Mouse (Mus musculus) gastrocnemius, postnatal 10 days (tissue): ENCODE measurements around the gene Scn10a. TPM values are rescaled to one million over a fixed set of nuclear protein-coding genes. Genes with fewer than 3 reads are reported as not detected.
A peak's percentile ranks its signal among the peaks of the same experiment; 100 is the strongest.

Source experiments
- DNase-seq: peaks from one replicate; pipeline ENCODE4 v3.0.0; 2021; ENCODE audit warnings: mixed read lengths
- total RNA-seq, 2 experiments: library from RNA; stranded (reverse); gene quantifications; 2 replicates each; pipeline ENCODE4 v1.2.3; 2021

The Scn10a gene
- total RNA-seq, 2 experiments from 2014 or later = not detected

GRCm38 (mm10) chr9:119574366-119574765, 144.8 kb downstream of the Scn10a start:
- no peak for DNase-seq

- no peak for DNase-seq
Measured at GRCm38 (mm10) chr9:119573009-119573408, 146.1 kb downstream of the Scn10a start.

- DNase-seq = no peak
Measured at GRCm38 (mm10) chr9:119571411-119571888, 147.7 kb downstream of the Scn10a start.

GRCm38 (mm10) chr9:119570652-119571051, 148.5 kb downstream of the Scn10a start:
- DNase-seq = no peak

- DNase-seq = no peak
Measured at GRCm38 (mm10) chr9:119568732-119569131, 150.4 kb downstream of the Scn10a start.

- no peak for DNase-seq
Measured at GRCm38 (mm10) chr9:119567800-119568199, 151.3 kb downstream of the Scn10a start.

- DNase-seq = no peak
Measured at GRCm38 (mm10) chr9:119566214-119566613, 152.9 kb downstream of the Scn10a start.

GRCm38 (mm10) chr9:119564803-119565202, 154.3 kb downstream of the Scn10a start:
- DNase-seq = no peak

- DNase-seq = peak; percentile 45
Measured at GRCm38 (mm10) chr9:119563617-119564016, 155.5 kb downstream of the Scn10a start.

GRCm38 (mm10) chr9:119562256-119562655, 156.9 kb downstream of the Scn10a start:
- no peak for DNase-seq

- DNase-seq = no peak
Measured at GRCm38 (mm10) chr9:119561746-119562145, 157.4 kb downstream of the Scn10a start.

- DNase-seq = no peak
Measured at GRCm38 (mm10) chr9:119559537-119560276, 159.4 kb downstream of the Scn10a start.

Other genes starting within 250 kb of the Scn10a start
- gene Scn5a, start 140.3 kb downstream of the Scn10a start, total RNA-seq = 1 to 10 TPM; 1.3 to 1.6 TPM
- gene Scn11a, start 106.1 kb upstream of the Scn10a start, total RNA-seq = under 1 TPM in 1 of 2 experiments, not detected in 1; 0.05 TPM
- 10 to 100 TPM; 14.1 to 19.6 TPM for gene Wdr48, start 175.6 kb upstream of the Scn10a start, total RNA-seq
- 10 to 100 TPM; 16.2 to 17.6 TPM for gene Gorasp1, start 218.2 kb upstream of the Scn10a start, total RNA-seq
- under 1 TPM in 1 of 2 experiments, not detected in 1; 0.11 TPM for gene Ttc21a, start 218.3 kb upstream of the Scn10a start, total RNA-seq